Mouse (Mus musculus) brain, embryonic 14.5 days (tissue): ENCODE measurements around the gene Polg2. TPM values are rescaled to one million over a fixed set of nuclear protein-coding genes. Genes with fewer than 3 reads are reported as not detected.
"Not testable (repeated sequence)": the region's sequence is repeated elsewhere in the genome, so short reads cannot be mapped to it uniquely, and the experiment has no call there.

Source experiments
- DNase-seq: peaks from one replicate; pipeline ENCODE4 v3.0.0-alpha.2; 2011; ENCODE audit warnings: low read depth
- CTCF ChIP-seq: fragments of 200-500 bp; IDR thresholded peaks from 2 replicates; pipeline ENCODE4 v1.5.1; 2012; ENCODE audit warnings: inconsistent platforms, mild to moderate bottlenecking, moderate library complexity, borderline replicate concordance; ENCODE audit not compliant: insufficient read depth, insufficient read length; ENCODE audit errors: extremely low read depth
- POLR2A ChIP-seq: fragments of 200-500 bp; IDR thresholded peaks from 2 replicates; pipeline ENCODE4 v1.6.1; 2012; ENCODE audit warnings: mild to moderate bottlenecking, inconsistent platforms, borderline replicate concordance; ENCODE audit not compliant: poor library complexity, insufficient read depth, insufficient read length, severe bottlenecking; ENCODE audit errors: extremely low read depth
- polyA plus RNA-seq: library from polyadenylated mRNA; depleted of rRNA; stranded (reverse); fragments of >200 nt; gene quantifications from 2 replicates; pipeline ENCODE4 v1.2.3, GENCODE M21; 2012

Gene Polg2
- polyA plus RNA-seq, 1 experiment: 9.0 TPM

GRCm38 (mm10) chr11:106817156-106817555 is 37.8 kb upstream of the Polg2 start:
- no peak for DNase-seq
- TF ChIP-seq CTCF: no peak
- TF ChIP-seq POLR2A: no peak

DNA sequence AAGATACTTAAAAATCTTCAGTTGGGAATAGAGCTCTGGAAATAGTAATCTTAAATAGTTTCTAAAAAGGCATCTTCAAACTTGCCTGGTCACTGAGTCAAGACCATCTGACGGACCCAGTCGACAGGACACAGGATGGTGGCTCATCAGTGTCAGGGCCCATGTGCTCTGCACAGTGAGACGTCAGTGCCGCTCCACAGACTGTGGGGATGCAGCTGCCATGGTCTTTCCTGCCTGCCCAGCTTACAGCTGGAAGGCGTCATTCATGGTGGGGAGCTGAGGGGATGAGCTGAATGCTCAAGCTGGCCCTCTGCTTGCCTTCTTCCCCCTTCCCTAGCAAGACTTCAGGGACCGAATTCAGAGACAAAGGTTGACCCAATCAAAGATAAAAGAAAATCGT is 37.0 kb upstream of the Polg2 start:
- no peak for TF ChIP-seq CTCF
- no peak for TF ChIP-seq POLR2A
- DNase-seq: no peak

GRCm38 (mm10) chr11:106815761-106816160 is 36.4 kb upstream of the Polg2 start:
- TF ChIP-seq POLR2A: no peak
- TF ChIP-seq CTCF: no peak
- no peak for DNase-seq

- no peak for TF ChIP-seq CTCF
- no peak for TF ChIP-seq POLR2A
- DNase-seq: no peak
Observed at GRCm38 (mm10) chr11:106815331-106815730, 36.0 kb upstream of the Polg2 start.

- no peak for DNase-seq
- TF ChIP-seq POLR2A (no peak), CTCF (no peak)
Observed at GRCm38 (mm10) chr11:106814601-106815320, 35.4 kb upstream of the Polg2 start.

DNA sequence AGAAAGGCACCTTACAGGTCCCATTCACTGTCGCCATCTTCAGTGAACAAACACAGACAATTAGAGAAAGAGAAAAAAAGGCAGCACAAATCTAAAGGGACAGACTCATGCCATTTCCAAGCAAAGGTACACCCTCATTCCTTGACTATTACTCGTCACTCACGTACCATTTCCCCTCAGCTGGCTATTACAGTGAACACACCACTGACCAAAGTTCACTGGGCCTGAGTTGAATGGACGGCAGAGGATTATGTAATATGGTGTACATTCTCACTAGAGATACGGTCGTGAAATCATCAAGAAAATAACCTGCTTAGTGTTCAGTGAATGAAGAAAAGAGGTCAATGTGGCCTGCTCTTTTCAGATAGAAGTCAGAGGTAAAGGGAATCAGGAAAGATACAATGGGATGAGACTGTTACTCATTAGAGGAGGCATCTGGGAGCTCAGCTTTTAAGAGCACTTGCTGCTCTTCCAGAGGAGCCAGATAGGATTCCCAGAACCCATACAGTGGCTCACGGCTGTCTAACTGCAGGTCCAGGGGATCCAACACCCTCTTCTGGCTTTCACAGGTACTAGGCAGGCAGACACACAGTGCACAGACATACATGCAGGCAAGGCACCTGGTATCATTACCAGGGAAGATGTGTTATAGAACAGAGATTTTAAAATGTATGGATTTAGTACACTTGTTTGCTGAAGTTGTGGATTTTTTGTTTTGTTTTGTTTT is 33.2 kb upstream of the Polg2 start:
- no peak for DNase-seq
- TF ChIP-seq POLR2A: no peak
- no peak for TF ChIP-seq CTCF

DNA sequence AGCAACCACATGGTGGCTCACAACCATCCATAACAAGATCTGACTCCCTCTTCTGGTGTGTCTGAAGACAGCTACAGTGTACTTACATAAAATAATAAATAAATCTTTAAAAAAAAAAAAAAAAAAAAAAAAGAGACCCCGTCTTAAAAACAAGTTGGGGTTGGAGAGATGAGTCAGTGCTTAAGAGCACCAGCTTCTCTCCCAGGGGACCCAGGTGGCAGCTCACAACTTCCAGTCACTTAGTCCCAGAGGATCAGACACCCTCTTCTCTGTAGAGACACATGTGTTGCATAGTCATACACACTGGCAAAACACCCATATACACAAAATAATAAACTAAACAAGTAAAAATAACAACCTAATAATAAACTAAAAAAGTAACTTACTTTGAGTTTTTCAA is 28.1 kb upstream of the Polg2 start:
- not testable (repeated sequence) for DNase-seq

DNA sequence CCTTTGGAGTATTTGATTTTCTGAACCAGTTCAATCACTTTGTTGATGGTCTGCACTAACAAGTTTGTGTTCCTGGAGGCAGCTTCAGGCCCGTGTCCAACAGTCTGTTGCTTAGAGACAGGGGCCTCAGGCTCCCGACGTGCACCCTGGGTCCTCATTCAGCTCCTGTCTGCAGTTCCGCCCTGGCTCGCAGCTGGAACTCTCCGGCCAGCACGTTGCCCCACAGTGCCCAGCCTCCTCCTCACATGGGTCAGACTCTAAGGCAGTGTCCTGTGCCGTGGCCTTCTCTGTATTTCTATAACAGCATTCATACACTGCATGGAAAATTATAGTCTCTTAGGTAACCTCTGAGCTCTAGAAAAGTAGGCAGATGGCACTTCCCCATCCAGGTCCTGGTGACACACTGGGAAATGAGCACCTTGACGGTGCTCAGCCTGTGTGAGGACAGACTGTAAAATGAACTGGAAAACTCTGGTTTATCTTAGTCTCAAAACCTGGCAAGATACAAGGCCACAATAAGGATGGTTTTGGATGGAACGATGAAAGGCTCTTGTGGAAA is 22.8 kb upstream of the Polg2 start:
- no peak for DNase-seq
- TF ChIP-seq CTCF: no peak
- no peak for TF ChIP-seq POLR2A

DNA sequence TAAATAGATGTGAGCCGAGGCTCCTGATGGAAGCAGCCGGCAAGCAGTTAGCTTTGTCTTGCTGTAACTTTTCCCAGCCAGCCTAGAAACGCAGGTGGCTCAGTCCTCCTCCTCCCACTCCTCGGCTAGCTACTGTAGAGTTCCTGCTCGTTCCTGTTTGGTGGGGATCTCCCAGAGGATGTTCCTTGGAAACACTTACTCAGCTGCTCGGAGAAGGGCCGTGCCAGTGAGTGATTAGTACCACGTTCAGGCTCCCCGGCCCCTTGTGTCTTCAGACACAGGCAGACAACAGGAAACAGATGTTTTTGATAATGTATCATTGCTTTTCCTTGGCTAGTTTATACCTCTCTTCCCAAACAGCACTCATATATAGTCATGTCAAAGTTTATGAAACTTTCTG is 16.3 kb upstream of the Polg2 start:
- no peak for TF ChIP-seq POLR2A
- no peak for TF ChIP-seq CTCF
- no peak for DNase-seq

GRCm38 (mm10) chr11:106793846-106794245 is 14.5 kb upstream of the Polg2 start:
- DNase-seq: no peak
- TF ChIP-seq POLR2A (no peak), CTCF (peak; percentile 5; the same call in 1 of the 2 replicates)

GRCm38 (mm10) chr11:106789649-106790048 is 10.3 kb upstream of the Polg2 start:
- DNase-seq: peak; percentile 63
- TF ChIP-seq POLR2A (no peak), CTCF (no peak)
